Mouse (Mus musculus) embryonic fibroblast, embryonic 13.5 days (primary cell): ENCODE data around the gene Apod.

Experiments
- CTCF ChIP-seq: IDR thresholded peaks from 2 replicates; pipeline ENCODE4 v1.5.1; 2011; ENCODE audit warnings: mild to moderate bottlenecking, control low read depth, low read length, moderate library complexity, borderline replicate concordance; ENCODE audit not compliant: insufficient read depth
- POLR2A ChIP-seq: IDR thresholded peaks from 2 replicates; pipeline ENCODE4 v1.6.1; 2011; ENCODE audit warnings: low read depth, mild to moderate bottlenecking, control low read depth, low read length, moderate library complexity

GRCm38 (mm10) chr16:31325966-31326365 lies 11.4 kb upstream of the Apod start:
- TF ChIP-seq CTCF (no peak), POLR2A (no peak)
